In the genomic region with DNA sequence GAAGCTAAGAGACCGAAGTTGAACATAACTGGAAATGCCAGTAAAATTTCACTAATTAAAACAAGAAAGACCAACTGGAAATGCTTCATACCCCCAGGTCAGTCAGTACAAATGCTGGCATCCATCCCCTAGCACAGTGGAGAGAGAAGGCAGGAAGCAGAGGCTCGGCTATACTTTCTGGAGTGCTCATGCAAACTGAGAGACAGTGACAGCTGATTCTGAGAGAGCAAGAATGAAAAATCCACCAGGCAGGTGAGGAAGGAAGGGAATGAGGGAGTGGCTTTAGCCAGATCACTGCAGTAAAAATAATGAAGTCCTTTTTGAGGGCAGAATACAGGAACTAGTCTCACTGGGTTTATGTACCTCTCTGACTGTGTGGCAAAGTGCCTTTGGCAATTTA, we compare ENCODE assay signal across 24 mouse cellular contexts.
"Had no signal": no experiment of that assay in that cellular context is flagged by ENCODE, and none has a peak within 500 bp of the region (broad histone marks: within the 10 kb centered on the region; RNA-seq: fewer than 3 reads in every experiment).

No protein-coding gene starts in this region.

- H3K9ac ChIP-seq: limb, embryonic 12.5 days; liver, embryonic 12.5 days; liver, embryonic 15.5 days; lung, embryonic 15.5 days; neural tube, embryonic 12.5 days; neural tube, embryonic 15.5 days had no signal

- H3K27ac ChIP-seq: left cerebral cortex, adult 2 months; limb, embryonic 12.5 days; liver, embryonic 12.5 days; liver, embryonic 15.5 days; lung, embryonic 15.5 days; neural tube, embryonic 12.5 days; neural tube, embryonic 15.5 days had no signal

- H3K27me3 ChIP-seq: limb, embryonic 12.5 days; liver, embryonic 12.5 days; liver, embryonic 15.5 days; lung, embryonic 15.5 days; neural tube, embryonic 12.5 days; neural tube, embryonic 15.5 days had no signal

- H3K9me3 ChIP-seq: limb, embryonic 12.5 days; liver, embryonic 12.5 days; liver, embryonic 15.5 days; lung, embryonic 15.5 days; neural tube, embryonic 12.5 days; neural tube, embryonic 15.5 days had no signal

- H3K4me1 ChIP-seq: lung, embryonic 15.5 days had no signal

- ATAC-seq: liver, embryonic 12.5 days had no signal

- H3K36me3 ChIP-seq: neural tube, embryonic 12.5 days; neural tube, embryonic 15.5 days had no signal

- H3K4me3 ChIP-seq: left cerebral cortex, adult 2 months; limb, embryonic 12.5 days; liver, embryonic 12.5 days; liver, embryonic 15.5 days; lung, embryonic 15.5 days; neural tube, embryonic 12.5 days; neural tube, embryonic 15.5 days had no signal

- DNase-seq: kidney, adult 18-20 months; kidney, adult 9 months; kidney, postnatal 14 days; kidney, postnatal 4 days; layer of hippocampus, postnatal 36 days; liver; lung, adult 18-20 months; lung, postnatal 10 days; lung, postnatal 36 days; midbrain, embryonic 14.5 days; right cerebral cortex, adult 18-20 months; right cerebral cortex, postnatal 14 days; right cerebral cortex, postnatal 4 days; thymus, adult 2 months; thymus, postnatal 14 days; thymus, postnatal 4 days had no signal

- H3K4me2 ChIP-seq: limb, embryonic 12.5 days; liver, embryonic 12.5 days; liver, embryonic 15.5 days; lung, embryonic 15.5 days; midbrain, embryonic 11.5 days; neural tube, embryonic 12.5 days; neural tube, embryonic 15.5 days had no signal
